Mouse (Mus musculus): ENCODE results near the gene Hpca. TPM values are rescaled to one million over a fixed set of nuclear protein-coding genes. Genes with fewer than 3 reads are reported as not detected.

Hpca gene
- polyA plus RNA-seq, 1 experiment: not detected

GRCm38 (mm10) chr4:129068848-129069247 lies 53.0 kb downstream of the Hpca start:
- TF ChIP-seq GATA1 (IDR thresholded peaks at IDR 0.05; ENCODE audit: borderline replicate concordance, low read length): no peak
- peaks cover 50% of the 10 kb centered on the region for H3K36me3 ChIP-seq (replicated peaks; ENCODE audit: low read length)
- no peak overlapping the region for H3K4me3 ChIP-seq (replicated peaks)
- H3K27me3 ChIP-seq (replicated peaks): no peaks in the 10 kb centered on the region
- H3K4me1 ChIP-seq: peaks cover 84% of the 10 kb centered on the region
- no peaks in the 10 kb centered on the region for H3K9me3 ChIP-seq

GRCm38 (mm10) chr4:129067638-129068415 lies 54.0 kb downstream of the Hpca start:
- peaks cover 48% of the 10 kb centered on the region for H3K36me3 ChIP-seq (replicated peaks; ENCODE audit: low read length)
- peaks cover 86% of the 10 kb centered on the region for H3K4me1 ChIP-seq
- TF ChIP-seq FLI1 (IDR thresholded peaks at IDR 0.05; ENCODE audit: low read length) (no peak), GATA1 (IDR thresholded peaks at IDR 0.05; ENCODE audit: borderline replicate concordance, low read length) (no peak)
- peak overlapping the region; percentile 86 for H3K4me3 ChIP-seq (replicated peaks)
- H3K9me3 ChIP-seq: no peaks in the 10 kb centered on the region
- no peaks in the 10 kb centered on the region for H3K27me3 ChIP-seq (replicated peaks)

DNA sequence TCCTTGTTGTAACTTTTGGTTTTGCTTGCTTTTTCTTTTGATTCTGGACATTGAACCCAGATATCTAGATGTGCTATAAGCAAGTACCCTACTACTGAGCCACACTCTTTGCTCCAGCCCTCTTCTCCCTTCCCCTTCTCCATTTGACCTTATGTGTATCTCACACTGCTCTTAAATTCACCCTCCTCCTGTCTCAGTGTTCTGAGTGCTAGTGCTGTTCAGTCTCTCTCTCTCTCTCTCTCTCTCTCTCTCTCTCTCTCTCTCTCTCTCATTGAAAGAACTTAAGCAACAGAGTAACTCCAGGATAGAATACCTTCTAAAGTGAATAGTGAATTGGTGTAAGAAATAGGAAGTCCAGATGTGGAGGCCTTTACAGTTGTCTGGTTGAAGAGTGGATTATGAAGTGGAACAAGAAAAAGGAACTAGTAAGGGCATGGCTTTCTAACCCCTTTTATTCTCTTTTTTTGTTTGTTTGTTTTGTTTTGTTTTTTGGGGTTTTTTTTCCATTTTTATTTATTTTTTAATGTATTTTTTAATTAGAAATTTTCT lies 56.1 kb downstream of the Hpca start:
- Histone ChIP-seq H3K4me1 (peaks cover 93% of the 10 kb centered on the region), H3K4me3 (replicated peaks) (peak overlapping the region; percentile 74), H3K36me3 (replicated peaks; ENCODE audit: low read length) (peaks cover 41% of the 10 kb centered on the region), H3K27me3 (replicated peaks) (no peaks in the 10 kb centered on the region), H3K9me3 (no peaks in the 10 kb centered on the region)
- TF ChIP-seq FLI1 (IDR thresholded peaks at IDR 0.05; ENCODE audit: low read length) (no peak), GATA1 (IDR thresholded peaks at IDR 0.05; ENCODE audit: borderline replicate concordance, low read length) (no peak)

DNA sequence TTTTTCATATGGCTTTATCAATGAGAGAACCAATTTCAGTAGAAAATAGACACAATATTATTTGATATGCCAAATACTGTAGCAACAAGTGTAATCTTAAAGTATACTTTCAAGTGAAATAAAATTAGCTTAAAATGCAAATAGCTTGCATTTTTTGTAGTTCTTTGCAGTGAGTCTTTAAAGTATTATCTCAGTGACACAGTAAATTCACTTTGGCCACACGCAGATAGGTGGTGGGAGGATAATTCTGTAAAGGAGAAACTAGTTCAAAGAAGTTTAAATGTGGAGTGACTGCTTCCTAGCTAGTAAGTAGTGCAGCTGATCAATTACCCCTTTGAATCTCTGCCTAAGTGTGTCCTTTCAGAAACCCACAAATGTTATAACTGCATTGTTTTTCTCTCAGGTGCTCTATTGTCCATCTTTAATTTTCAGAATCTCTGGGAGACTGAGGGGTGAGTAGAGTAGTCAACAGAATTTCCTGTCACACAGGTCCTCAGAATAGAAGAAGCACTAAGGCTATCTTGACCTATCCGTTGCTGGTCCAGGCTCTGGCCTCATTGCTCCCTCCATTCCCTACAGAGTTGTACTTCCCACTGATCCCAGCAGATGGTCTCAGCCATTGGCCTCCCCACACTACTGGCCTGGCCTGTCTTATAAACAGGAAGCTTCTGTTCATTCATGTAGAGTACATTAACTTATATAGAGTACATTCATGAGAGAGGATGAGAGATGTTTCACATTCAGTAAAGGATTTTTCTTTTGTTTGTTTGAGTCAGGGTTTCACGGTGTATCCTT lies 59.4 kb downstream of the Hpca start:
- no peaks in the 10 kb centered on the region for H3K9me3 ChIP-seq
- H3K4me3 ChIP-seq (replicated peaks): peak overlapping the region; percentile 87
- TF ChIP-seq FLI1 (IDR thresholded peaks at IDR 0.05; ENCODE audit: low read length): no peak
- no peak for TF ChIP-seq GATA1 (IDR thresholded peaks at IDR 0.05; ENCODE audit: borderline replicate concordance, low read length)
- H3K36me3 ChIP-seq (replicated peaks; ENCODE audit: low read length): peaks cover 39% of the 10 kb centered on the region
- no peaks in the 10 kb centered on the region for H3K27me3 ChIP-seq (replicated peaks)
- peaks cover 70% of the 10 kb centered on the region for H3K4me1 ChIP-seq

Other genes starting within 250 kb of the Hpca start
- 0.53 and 1.6 TPM in 2 replicates for gene Trim62, start 238.5 kb downstream of the Hpca start, polyA plus RNA-seq (2012; ENCODE audit: insufficient read depth, low replicate concordance)
- 7.6 and 12.2 TPM in 2 replicates for gene Azin2, start 159.6 kb downstream of the Hpca start, polyA plus RNA-seq (2012; ENCODE audit: insufficient read depth, low replicate concordance)
- gene Ak2, start 130.1 kb downstream of the Hpca start, polyA plus RNA-seq (2012; ENCODE audit: insufficient read depth, low replicate concordance): 29.1 and 128 TPM in 2 replicates
- 696 and 878 TPM in 2 replicates for gene Rnf19b, start 63.8 kb downstream of the Hpca start, polyA plus RNA-seq (2012; ENCODE audit: insufficient read depth, low replicate concordance)
- gene Tmem54, start 16.5 kb downstream of the Hpca start, polyA plus RNA-seq (2012; ENCODE audit: insufficient read depth, low replicate concordance): not detected in 2 replicates
- 0.80 TPM in 1 of 2 replicates, not detected in the other for gene Fndc5, start 15.0 kb upstream of the Hpca start, polyA plus RNA-seq (2012; ENCODE audit: insufficient read depth, low replicate concordance)
- gene S100pbp, start 67.7 kb upstream of the Hpca start, polyA plus RNA-seq (2012; ENCODE audit: insufficient read depth, low replicate concordance): 0.90 and 2.0 TPM in 2 replicates
- gene Yars, start 67.7 kb upstream of the Hpca start, polyA plus RNA-seq (2012; ENCODE audit: insufficient read depth, low replicate concordance): 2.2 and 17.4 TPM in 2 replicates
- 6.4 and 8.7 TPM in 2 replicates for gene C77080, start 139.4 kb upstream of the Hpca start, polyA plus RNA-seq (2012; ENCODE audit: insufficient read depth, low replicate concordance)
- not detected in 2 replicates for gene Sync, start 165.6 kb upstream of the Hpca start, polyA plus RNA-seq (2012; ENCODE audit: insufficient read depth, low replicate concordance)
- 2.0 and 20.5 TPM in 2 replicates for gene Rbbp4, start 213.3 kb upstream of the Hpca start, polyA plus RNA-seq (2012; ENCODE audit: insufficient read depth, low replicate concordance)
- 3.9 TPM in 1 of 2 replicates, not detected in the other for gene Zbtb8os, start 213.7 kb upstream of the Hpca start, polyA plus RNA-seq (2012; ENCODE audit: insufficient read depth, low replicate concordance)

All from megakaryocyte, embryonic 14.5 days (primary cell).